Mouse (Mus musculus): Measurements from ENCODE around the gene Ece1.

- TF ChIP-seq POLR2A (IDR thresholded peaks at IDR 0.05; ENCODE audit: borderline replicate concordance, extremely low read depth, low read depth, low read length) (no peak), CTCF (IDR thresholded peaks at IDR 0.05; ENCODE audit: insufficient read depth, low read length) (no peak)
Observed at GRCm38 (mm10) chr4:137930500-137931008, 68.5 kb downstream of the Ece1 start.

Measured in lung, adult 2 months (tissue).